9 mouse cellular contexts compared by ENCODE assay signal in the genomic region with DNA sequence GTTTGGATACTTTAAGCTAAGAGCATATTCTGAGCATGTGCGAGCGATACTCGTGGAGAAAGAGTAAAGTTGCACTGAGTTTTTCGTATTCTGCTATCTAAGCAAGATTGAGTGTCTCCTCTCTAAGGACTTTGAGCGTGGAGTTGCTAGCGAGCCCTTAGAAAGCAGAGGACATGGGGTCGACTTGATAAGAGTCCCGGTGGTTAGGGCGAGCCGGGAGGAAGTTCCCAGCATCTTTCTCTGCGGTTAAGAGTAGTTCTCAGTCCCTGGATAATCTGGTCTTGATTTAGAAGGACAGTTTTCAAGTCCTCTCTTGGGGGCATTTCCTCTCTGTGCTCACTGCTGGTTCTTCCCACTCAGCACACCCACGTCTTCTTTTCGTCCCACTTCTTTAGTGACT. TPM values are rescaled to one million over a fixed set of nuclear protein-coding genes. Genes with fewer than 3 reads are reported as not detected.
DNase-seq lines count a peak whose midpoint lies in the region; ATAC-seq lines count a peak whose summit lies in the region.
"Had no signal": no experiment of that assay in that cellular context is flagged by ENCODE, and none has a peak within 500 bp of the region (broad histone marks: within the 10 kb centered on the region; RNA-seq: fewer than 3 reads in every experiment).

No protein-coding gene starts in this region.

- no peaks in the 10 kb centered on the region for H3K36me3 ChIP-seq in hindbrain, embryonic 10.5 days
- H3K36me3 ChIP-seq in hindbrain, embryonic 11.5 days (ENCODE audit: control insufficient read depth, insufficient read depth, low read length): no peaks in the 10 kb centered on the region
- H3K36me3 ChIP-seq in embryonic facial prominence, embryonic 13.5 days: no peaks in the 10 kb centered on the region
- H3K36me3 ChIP-seq in midbrain, embryonic 12.5 days: no peaks in the 10 kb centered on the region

- 0 out of 2 replicates have a peak overlapping the region, but pooled peaks have one; percentile 12 for H3K27ac ChIP-seq in hindbrain, embryonic 10.5 days
- H3K27ac ChIP-seq in hindbrain, embryonic 11.5 days (ENCODE audit: low read depth, low read length): no peak overlapping the region
- no peak overlapping the region for H3K27ac ChIP-seq in embryonic facial prominence, embryonic 13.5 days
- no peak overlapping the region for H3K27ac ChIP-seq in midbrain, embryonic 12.5 days (replicated peaks)

- H3K9me3 ChIP-seq in hindbrain, embryonic 10.5 days: no peaks in the 10 kb centered on the region
- no peaks in the 10 kb centered on the region for H3K9me3 ChIP-seq in hindbrain, embryonic 11.5 days (ENCODE audit: control insufficient read depth, low read length)
- H3K9me3 ChIP-seq in embryonic facial prominence, embryonic 13.5 days: no peaks in the 10 kb centered on the region
- no peaks in the 10 kb centered on the region for H3K9me3 ChIP-seq in midbrain, embryonic 12.5 days

- H3K27me3 ChIP-seq in hindbrain, embryonic 10.5 days (ENCODE audit: insufficient read depth, poor library complexity, severe bottlenecking): peaks cover 20% of the 10 kb centered on the region
- H3K27me3 ChIP-seq in hindbrain, embryonic 11.5 days (ENCODE audit: control insufficient read depth, insufficient read depth, low read length): peaks cover 2% of the 10 kb centered on the region; the same call in 1 of the 2 replicates
- H3K27me3 ChIP-seq in embryonic facial prominence, embryonic 13.5 days: 0 out of 2 replicates have a peak, but pooled peaks cover 2% of the 10 kb centered on the region
- peaks cover 3% of the 10 kb centered on the region; the same call in 1 of the 2 replicates for H3K27me3 ChIP-seq in midbrain, embryonic 12.5 days

- H3K4me2 ChIP-seq in hindbrain, embryonic 11.5 days (replicated peaks; ENCODE audit: low read depth, low read length): no peak overlapping the region
- peak overlapping the region; percentile 56 for H3K4me2 ChIP-seq in embryonic facial prominence, embryonic 13.5 days
- H3K4me2 ChIP-seq in midbrain, embryonic 12.5 days (replicated peaks): peak overlapping the region; percentile 46

- WGBS in hindbrain, embryonic 10.5 days: 52% methylated on average over 13 of the region's 13 CpGs
- 51% methylated on average over 13 of the region's 13 CpGs for WGBS in hindbrain, embryonic 11.5 days
- 28% methylated on average over 13 of the region's 13 CpGs for WGBS in embryonic facial prominence, embryonic 13.5 days
- 45% methylated on average over 13 of the region's 13 CpGs for WGBS in midbrain, embryonic 12.5 days

- DNase-seq in hindbrain, embryonic 10.5 days (ENCODE audit: low spot score): no peak
- no peak for DNase-seq in hindbrain, embryonic 11.5 days (ENCODE audit: low spot score)
- DNase-seq in adipocyte (ENCODE audit: low spot score): no peak
- no peak for DNase-seq in layer of hippocampus, adult 18-20 months (ENCODE audit: low spot score in 2 of 2)
- DNase-seq in right cerebral cortex, postnatal 14 days: no peak
- DNase-seq: cerebellum, adult 9-11 months had no signal

- ATAC-seq in hindbrain, embryonic 11.5 days (ENCODE audit: low FRiP score): no peak
- ATAC-seq in embryonic facial prominence, embryonic 13.5 days (ENCODE audit: insufficient number of reproducible peaks, insufficient read depth, low FRiP score, low TSS enrichment, low read depth): no peak
- ATAC-seq in inflammation-experienced regulatory T-cells, adult 6 months: peak; percentile 10
- ATAC-seq in midbrain, embryonic 12.5 days (ENCODE audit: low FRiP score, low read depth): no peak

- H3K4me1 ChIP-seq in hindbrain, embryonic 10.5 days (replicated peaks): peaks cover 20% of the 10 kb centered on the region
- peaks cover 7% of the 10 kb centered on the region for H3K4me1 ChIP-seq in hindbrain, embryonic 11.5 days (replicated peaks; ENCODE audit: control insufficient read depth, insufficient read depth, low read length)
- H3K4me1 ChIP-seq in embryonic facial prominence, embryonic 13.5 days: peaks cover 28% of the 10 kb centered on the region
- H3K4me1 ChIP-seq in midbrain, embryonic 12.5 days: peaks cover 8% of the 10 kb centered on the region

- H3K4me3 ChIP-seq in hindbrain, embryonic 10.5 days: peak overlapping the region; percentile 36
- no peak overlapping the region for H3K4me3 ChIP-seq in hindbrain, embryonic 11.5 days (ENCODE audit: low read depth, low read length)
- H3K4me3 ChIP-seq in embryonic facial prominence, embryonic 13.5 days: peak overlapping the region; percentile 27
- no peak overlapping the region for H3K4me3 ChIP-seq in midbrain, embryonic 12.5 days

- H3K9ac ChIP-seq in hindbrain, embryonic 11.5 days (ENCODE audit: low read depth, low read length): no peak overlapping the region
- H3K9ac ChIP-seq in embryonic facial prominence, embryonic 13.5 days: 0 out of 2 replicates have a peak overlapping the region, but pooled peaks have one; percentile 53
- no peak overlapping the region for H3K9ac ChIP-seq in midbrain, embryonic 12.5 days (replicated peaks)

RNA-seq across cellular contexts. Expression of a gene that starts 15.3 kb away (rescaled TPM):
- 8.9 and 9.0 TPM in 2 replicates for polyA plus RNA-seq in hindbrain, embryonic 10.5 days (2016; fragmentation: Nextera tagmentation; extraction: Ambion mirVana)
- 11.3 and 13.0 TPM in 2 replicates for polyA plus RNA-seq in hindbrain, embryonic 11.5 days (2014; fragmentation: Nextera tagmentation; extraction: Ambion mirVana)
- 18.3 and 21.1 TPM in 2 replicates for polyA plus RNA-seq in embryonic facial prominence, embryonic 13.5 days (2015; fragmentation: Nextera tagmentation; extraction: Ambion mirVana)
- 10 to 100 TPM in 2 of 3 experiments, 1 to 10 TPM in 1; 3.3 to 14.3 (median 12.6) TPM for polyA plus RNA-seq in inflammation-experienced regulatory T-cells, adult 6 months (2017; shearing (Covaris generic))
- 12.1 and 13.8 TPM in 2 replicates for polyA plus RNA-seq in midbrain, embryonic 12.5 days (2016; fragmentation: Nextera tagmentation; extraction: Ambion mirVana)
- 100 to 1,000 TPM; 101 to 115 TPM for total RNA-seq in layer of hippocampus, adult 18-20 months (2021)

Comparison
In these comparisons a context has a peak if more than half of its experiments do, and no peak if none do; other contexts are left out.
1. H3K4me3 ChIP-seq: peak in hindbrain, embryonic 10.5 days (single experiment) and embryonic facial prominence, embryonic 13.5 days (single experiment); none in hindbrain, embryonic 11.5 days (single experiment) and midbrain, embryonic 12.5 days (single experiment).